Mouse (Mus musculus) cerebellum, adult 11 months (tissue): ENCODE measurements around the gene Adamts15.

ENCODE experiments used
- DNase-seq: peaks from one replicate; pipeline ENCODE4 v3.0.0; 2022

The Adamts15 gene

GRCm38 (mm10) chr9:30922197-30922894 is at the start of gene Adamts15:
Gene Adamts15 (minus strand): TSS chr9:30922452.
- DNase-seq = no peak

- no peak for DNase-seq
Observed at GRCm38 (mm10) chr9:30971967-30972366, 49.7 kb upstream of the Adamts15 start.

GRCm38 (mm10) chr9:30970001-30970400 is 47.7 kb upstream of the Adamts15 start:
- DNase-seq = no peak

GRCm38 (mm10) chr9:30968130-30968529 is 45.9 kb upstream of the Adamts15 start:
- no peak for DNase-seq

- no peak for DNase-seq
Observed at GRCm38 (mm10) chr9:30966881-30967280, 44.6 kb upstream of the Adamts15 start.

- no peak for DNase-seq
Observed at GRCm38 (mm10) chr9:30964685-30965084, 42.4 kb upstream of the Adamts15 start.

- DNase-seq = no peak
Observed at GRCm38 (mm10) chr9:30963780-30964179, 41.5 kb upstream of the Adamts15 start.

- DNase-seq = no peak
Observed at GRCm38 (mm10) chr9:30955246-30955645, 33.0 kb upstream of the Adamts15 start.

GRCm38 (mm10) chr9:30953287-30953686 is 31.0 kb upstream of the Adamts15 start:
- DNase-seq = no peak

GRCm38 (mm10) chr9:30951461-30951860 is 29.2 kb upstream of the Adamts15 start:
- DNase-seq = no peak

GRCm38 (mm10) chr9:30950592-30950991 is 28.3 kb upstream of the Adamts15 start:
- DNase-seq = no peak

- no peak for DNase-seq
Observed at GRCm38 (mm10) chr9:30949971-30950370, 27.7 kb upstream of the Adamts15 start.

- no peak for DNase-seq
Observed at GRCm38 (mm10) chr9:30949422-30949821, 27.2 kb upstream of the Adamts15 start.

- DNase-seq = no peak
Observed at GRCm38 (mm10) chr9:30945276-30945675, 23.0 kb upstream of the Adamts15 start.

- DNase-seq = no peak
Observed at GRCm38 (mm10) chr9:30944234-30944633, 22.0 kb upstream of the Adamts15 start.

GRCm38 (mm10) chr9:30943341-30943740 is 21.1 kb upstream of the Adamts15 start:
- no peak for DNase-seq

GRCm38 (mm10) chr9:30942512-30943313 is 20.5 kb upstream of the Adamts15 start, which contains the start of gene Adamts8:
Gene Adamts8 (plus strand): TSS chr9:30942562.
- DNase-seq = no peak

- peak; percentile 72 for DNase-seq
Observed at GRCm38 (mm10) chr9:30940328-30940727, 18.1 kb upstream of the Adamts15 start.

GRCm38 (mm10) chr9:30936674-30937438 is 14.6 kb upstream of the Adamts15 start:
- DNase-seq = no peak

- DNase-seq = no peak
Observed at GRCm38 (mm10) chr9:30934827-30935226, 12.6 kb upstream of the Adamts15 start.

- DNase-seq = no peak
Observed at GRCm38 (mm10) chr9:30932346-30932745, 10.1 kb upstream of the Adamts15 start.

GRCm38 (mm10) chr9:30928759-30929158 is 6.5 kb upstream of the Adamts15 start:
- no peak for DNase-seq
